Mouse (Mus musculus) CD4-positive helper T cell, adult 2 months (primary cell): ENCODE measurements at regions not wholly inside any gene's neighbourhood (a gene's known extent, or its start where the extent isn't known, plus 50 kb on each side); places are given as distances from the start of the nearest gene placed in this dataset.
A peak's percentile ranks its signal among the peaks of the same experiment; 100 is the strongest.
"Not testable (repeated sequence)": the region's sequence is repeated elsewhere in the genome, so short reads cannot be mapped to it uniquely, and the experiment has no call there.

Experiments used
- DNase-seq: peaks from one replicate; pipeline ENCODE4 v3.0.0-alpha.2; 2012; ENCODE audit warnings: low read depth, missing footprints, low spot score

GRCm38 (mm10) chr19:3083438-3083837 lies 199.3 kb upstream of the Mrpl21 start:
- peak; percentile 11 for DNase-seq

GRCm38 (mm10) chr19:3091771-3092170 lies 190.9 kb upstream of the Mrpl21 start:
- DNase-seq = not testable (repeated sequence)
